Mouse (Mus musculus) left cerebral cortex, postnatal 25 days (tissue): ENCODE data around the gene Plp1. TPM values are rescaled to one million over a fixed set of nuclear protein-coding genes. Genes with fewer than 3 reads are reported as not detected.

Experiments used
- DNase-seq, 2 experiments: peaks; one replicate each; pipeline ENCODE4 v3.0.0; 2022; ENCODE audit warnings: low spot score in 2 of 2, mixed read lengths in 1 of 2
- intact Hi-C: fragments of 180-260 bp; cut with DNase I; formaldehyde crosslinking; loops from one replicate; pipeline ENCODE4 v1.15.1; 2025
- total RNA-seq, 2 experiments: library from RNA; stranded (reverse); gene quantifications; 2 replicates each; pipeline ENCODE4 v1.2.3; 2021

Gene Plp1
- total RNA-seq, result 1,000 to 10,000 TPM in 1 of 2 experiments, 100 to 1,000 TPM in 1; 891 to 1,070 TPM

- intact Hi-C loops, result loop anchor here (10.0 kb wide), 1 partner anchor 198 kb away; no protein-coding TSS in a partner anchor
- DNase-seq, result no peak
Observed at GRCm38 (mm10) chrX:136822371-136822770, at the start of gene Plp1. Gene Plp1 (plus strand): TSS chrX:136822671.

DNA sequence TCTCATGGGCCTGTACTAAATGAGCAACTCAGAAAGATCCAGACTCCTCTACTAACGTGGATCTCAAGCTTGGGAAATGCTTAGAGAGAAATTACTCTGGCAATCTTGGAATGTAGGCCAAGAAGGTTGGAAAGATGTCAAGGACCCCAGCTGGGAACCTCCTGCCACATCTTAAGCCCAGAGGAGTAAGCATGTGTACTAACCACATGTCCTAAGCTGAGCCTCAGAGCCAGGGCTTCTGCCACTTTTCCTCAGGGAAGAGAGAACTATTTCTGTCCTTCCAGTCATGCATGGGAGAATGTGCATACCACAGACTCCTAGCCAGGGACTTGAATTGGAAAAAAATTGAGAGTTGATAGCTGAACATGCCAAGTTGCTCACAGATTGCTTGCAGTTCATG, 49.4 kb upstream of the Plp1 start:
- intact Hi-C loops, result no loop called here
- no peak for DNase-seq

- no peak for DNase-seq
- intact Hi-C loops, result no loop called here
Observed at GRCm38 (mm10) chrX:136778046-136778445, 44.4 kb upstream of the Plp1 start.

DNA sequence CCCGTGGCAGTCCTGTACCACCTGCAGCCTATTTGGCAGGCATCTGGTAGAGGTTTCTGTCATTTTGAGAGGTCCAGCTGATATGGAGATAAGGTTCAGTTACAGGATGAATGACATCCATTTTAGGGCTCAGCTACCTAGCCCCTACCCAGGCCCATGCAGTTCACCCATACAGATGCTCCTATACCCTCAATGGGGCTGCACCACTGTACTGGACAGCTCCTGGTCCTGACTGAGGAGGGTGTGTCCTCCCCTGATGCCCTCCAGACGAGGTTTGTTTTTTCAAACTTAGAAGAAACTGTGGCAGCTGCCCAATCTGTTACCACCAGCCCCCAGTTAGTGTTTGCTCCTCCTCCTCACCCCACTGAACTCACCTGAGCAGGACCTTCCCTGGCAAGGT, 43.2 kb upstream of the Plp1 start:
- intact Hi-C loops, result no loop called here
- DNase-seq, result no peak

DNA sequence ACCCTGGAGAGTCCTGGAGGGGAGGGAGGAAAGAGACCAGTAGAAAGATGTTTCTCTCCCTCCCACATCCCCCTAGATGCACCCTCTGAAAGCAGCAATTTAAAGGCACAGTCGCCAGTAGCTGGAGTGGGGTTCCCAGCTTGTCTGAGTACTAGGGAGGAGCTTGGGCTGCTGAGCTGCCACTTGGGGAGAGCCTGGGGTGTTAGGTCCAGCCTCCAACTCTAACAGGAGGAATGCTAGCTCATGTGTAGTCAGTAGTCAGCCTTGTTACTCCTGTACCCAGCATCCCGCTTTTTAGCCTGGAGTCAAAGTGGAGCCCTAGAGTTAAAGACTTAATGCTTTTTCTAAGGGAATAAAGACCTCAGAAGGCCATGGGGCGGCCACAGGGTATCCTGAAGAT, 42.4 kb upstream of the Plp1 start, which contains the start of gene Glra4:
Glra4 (minus strand) TSS at position 101 of the 400 bp plus-strand sequence.
- no peak for DNase-seq
- intact Hi-C loops, result no loop called here

DNA sequence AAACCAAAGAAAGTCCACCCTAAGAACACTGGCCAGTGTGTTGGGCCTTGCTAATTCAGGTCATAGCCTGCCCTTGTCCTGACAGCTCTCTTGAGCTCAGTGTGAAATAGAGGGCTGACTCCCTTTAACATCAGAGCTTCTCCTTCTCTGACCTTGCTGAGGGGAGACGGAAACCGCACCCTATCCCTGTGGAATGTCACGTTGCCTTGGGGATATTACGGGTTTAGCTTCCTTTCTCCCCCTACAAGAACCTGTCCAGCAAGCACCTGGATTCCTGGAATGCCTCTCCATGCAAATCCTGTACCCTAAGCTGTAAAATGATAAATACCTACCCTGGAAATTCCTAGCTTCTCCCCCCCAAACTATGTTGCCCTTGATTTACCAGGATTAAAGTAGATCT, 33.0 kb upstream of the Plp1 start:
- DNase-seq, result no peak
- intact Hi-C loops, result no loop called here

DNA sequence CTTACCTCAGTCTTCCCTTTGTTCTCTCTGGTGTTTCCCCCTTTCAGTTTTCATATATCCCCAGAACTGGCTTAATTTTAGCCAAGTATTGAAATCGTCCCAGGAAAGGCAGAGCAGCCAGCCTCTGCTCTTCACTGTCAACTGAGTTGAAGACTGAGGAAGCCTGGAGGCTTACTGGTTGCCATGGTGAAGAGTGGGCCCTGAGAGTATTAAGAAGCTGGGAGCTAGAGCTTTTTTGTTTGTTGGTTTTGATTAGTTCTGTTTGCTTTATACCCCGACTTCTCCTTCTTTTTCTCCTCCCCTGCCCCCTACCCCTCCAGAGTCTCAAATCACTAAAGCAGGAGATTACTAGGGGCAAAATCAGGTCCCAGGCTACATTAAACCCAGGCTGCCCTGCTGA, 25.2 kb upstream of the Plp1 start:
- DNase-seq, result no peak
- intact Hi-C loops, result no loop called here

DNA sequence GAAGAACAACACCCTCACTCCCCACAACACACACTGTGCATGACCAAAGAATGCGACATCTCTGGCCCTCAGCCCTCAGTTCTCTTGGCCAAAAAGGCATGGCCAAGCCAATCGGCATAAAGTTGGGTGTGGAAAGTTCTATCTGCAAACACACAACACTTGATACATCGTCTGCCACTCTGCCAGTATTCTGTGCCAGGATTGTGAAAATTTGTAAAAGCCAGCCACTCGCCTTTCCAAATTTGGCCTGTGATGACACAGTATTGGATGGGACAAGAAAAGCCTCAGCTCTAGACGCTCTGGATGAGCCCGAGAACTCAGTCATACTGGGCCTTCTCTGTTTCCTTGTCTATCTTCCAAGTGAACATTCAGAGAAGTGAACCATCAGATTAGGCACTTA, 2.7 kb upstream of the Plp1 start:
- no peak for DNase-seq
- intact Hi-C loops, result loop anchor here (1.0 to 10.0 kb wide), 3 partner anchors 58 to 221 kb away; no protein-coding TSS in a partner anchor

DNA sequence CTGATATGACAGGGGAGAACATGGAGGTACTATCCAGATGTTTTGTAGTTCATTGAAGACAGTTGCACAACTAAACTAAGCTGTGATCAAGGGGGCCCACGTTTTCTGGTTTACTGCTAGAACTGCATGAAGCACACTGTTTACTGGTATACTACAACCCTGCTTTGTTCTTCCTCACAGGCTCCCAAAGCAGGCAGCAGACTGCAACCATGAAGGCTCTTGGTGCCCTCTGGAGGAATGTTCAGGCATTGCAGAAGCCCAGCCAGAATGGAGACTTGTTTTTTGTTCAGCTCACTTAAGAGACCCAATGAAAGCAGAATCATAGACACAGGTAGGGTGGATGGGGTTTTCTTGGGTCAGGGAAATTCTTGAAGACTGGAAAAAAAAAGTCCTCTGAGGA, 2.2 kb upstream of the Plp1 start:
- intact Hi-C loops, result loop anchor here (1.0 to 10.0 kb wide), 3 partner anchors 59 to 221 kb away; no protein-coding TSS in a partner anchor
- DNase-seq, result peak; percentile 69 to 82

DNA sequence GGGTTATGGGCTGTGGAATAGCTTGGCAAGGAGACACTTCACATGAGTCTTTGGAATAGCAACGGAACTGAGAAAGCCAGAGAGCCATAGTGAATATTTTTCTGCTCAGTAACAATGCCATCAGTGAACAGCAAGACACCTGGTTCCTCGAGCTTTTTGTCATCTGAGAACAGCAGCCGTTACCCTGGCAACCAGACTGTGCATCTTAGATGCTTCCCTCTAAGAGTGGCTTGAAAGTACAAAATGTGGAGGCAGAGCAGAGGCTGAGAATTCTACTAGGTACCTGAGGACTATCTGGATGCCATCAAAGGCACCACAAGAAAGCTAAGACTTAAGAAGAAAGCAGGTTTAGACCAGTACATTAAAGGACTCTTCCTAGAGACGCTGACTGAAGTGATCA, 2.5 kb downstream of the Plp1 start:
- intact Hi-C loops, result loop anchor here (10.0 kb wide), 1 partner anchor 200 kb away; no protein-coding TSS in a partner anchor
- DNase-seq, result peak; percentile 17 to 37

DNA sequence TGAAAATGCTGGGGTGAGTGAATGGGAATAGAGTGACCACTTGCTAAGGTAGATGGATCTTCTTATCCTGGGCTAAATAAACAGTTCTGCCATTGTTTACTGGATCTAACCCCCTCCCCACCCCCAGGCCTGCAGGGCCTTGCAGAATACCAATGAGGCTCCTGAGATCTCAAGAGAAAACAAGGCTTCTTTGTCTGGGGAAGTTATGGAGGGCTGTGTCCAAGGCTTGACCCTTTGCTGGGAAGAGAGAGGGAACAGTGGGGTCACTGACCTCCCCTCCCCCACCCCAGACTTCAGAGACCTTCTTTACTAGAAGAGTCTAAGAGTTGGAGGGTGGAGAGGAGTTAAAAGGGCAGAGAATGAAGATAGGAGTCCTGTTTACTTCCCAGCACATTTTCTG, 6.1 kb downstream of the Plp1 start:
- intact Hi-C loops, result loop anchor here (10.0 kb wide), 1 partner anchor 204 kb away; no protein-coding TSS in a partner anchor
- DNase-seq, result no peak

DNA sequence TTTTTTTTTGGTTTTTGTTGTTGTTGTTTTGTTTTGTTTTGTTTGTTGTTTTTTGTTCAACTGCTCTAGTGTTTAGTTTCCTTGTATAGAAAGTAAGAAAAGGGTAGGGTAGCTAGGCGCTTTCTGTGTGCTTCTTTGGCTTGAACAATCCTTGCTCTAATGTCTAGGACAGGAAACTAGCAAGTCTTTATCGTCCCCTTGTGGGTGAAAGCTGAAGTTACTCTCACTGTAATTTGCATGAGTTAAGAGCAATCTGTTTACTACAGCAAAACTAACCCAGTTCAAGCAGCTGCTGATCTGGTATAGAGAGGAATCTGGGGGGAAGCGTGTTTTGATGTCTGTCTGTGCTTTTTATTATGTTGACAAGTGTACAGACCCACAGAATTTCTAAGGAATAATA, 27.8 kb downstream of the Plp1 start:
- DNase-seq, result no peak
- intact Hi-C loops, result no loop called here

DNA sequence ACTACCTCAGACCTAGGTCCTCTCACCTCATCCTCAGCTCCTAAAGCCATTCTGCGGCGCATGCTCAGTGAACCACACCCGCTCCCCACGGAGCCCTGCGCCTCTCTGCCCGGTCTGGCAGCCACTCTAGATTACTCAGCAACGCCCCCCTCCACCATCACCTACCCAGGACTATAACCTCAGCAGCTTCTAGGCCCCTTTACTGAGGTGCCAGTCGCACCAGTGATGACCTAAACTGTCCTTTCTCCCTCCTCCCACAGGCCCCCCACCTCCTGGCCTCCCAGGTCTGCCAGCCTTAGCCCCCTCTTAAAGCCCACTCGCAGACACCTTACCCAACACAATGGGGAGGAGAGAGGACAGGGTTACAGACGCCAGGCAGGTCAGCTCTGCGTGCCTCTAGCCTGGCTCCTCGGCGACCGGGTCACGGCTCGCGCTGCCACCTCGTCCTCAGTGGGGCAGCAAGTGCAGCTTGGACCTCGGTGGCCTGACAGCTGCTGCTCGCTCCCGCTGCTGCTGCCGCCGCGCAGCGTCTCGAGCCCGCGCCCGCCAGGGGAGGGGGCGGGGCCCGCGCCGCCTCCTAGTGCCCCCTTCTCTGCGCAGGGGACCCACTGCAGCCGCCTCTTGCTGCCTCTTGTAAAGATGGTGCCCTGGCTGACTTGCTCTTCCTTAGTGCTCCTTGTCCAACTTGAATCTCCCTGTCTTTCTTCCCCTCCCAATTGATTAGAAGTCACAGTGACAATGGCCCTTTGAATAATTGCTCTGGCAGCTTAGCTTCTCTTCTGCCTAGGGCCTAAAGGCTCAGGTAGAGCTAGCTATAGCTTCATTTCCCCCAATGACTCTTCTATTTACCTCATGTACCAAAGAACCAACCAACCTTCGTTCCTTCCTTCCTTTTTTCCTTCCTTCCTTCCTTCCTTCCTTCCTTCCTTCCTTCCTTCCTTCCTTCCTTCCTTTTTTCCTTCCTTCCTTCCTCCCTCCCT, 45.9 kb downstream of the Plp1 start, which contains the start of gene Rab9b:
Rab9b (minus strand) TSS at position 695 of the 980 bp plus-strand sequence.
- intact Hi-C loops, result no loop called here
- peak; percentile 43 to 64 for DNase-seq

Other genes with a start within 250 kb of the Plp1 start
- gene Tceal3, start 231.8 kb upstream of the Plp1 start, total RNA-seq, result 100 to 1,000 TPM; 146 to 155 TPM
- gene Tceal1, start 114.7 kb upstream of the Plp1 start, total RNA-seq, result 10 to 100 TPM; 11.9 to 15.2 TPM
- gene Morf4l2, start 79.0 kb upstream of the Plp1 start, total RNA-seq, result 100 to 1,000 TPM; 337 to 381 TPM
- under 1 TPM; 0.18 to 0.21 TPM for gene Glra4, start 42.5 kb upstream of the Plp1 start, total RNA-seq
- 10 to 100 TPM; 15.2 to 19.8 TPM for gene Rab9b, start 46.1 kb downstream of the Plp1 start, total RNA-seq
- not detected for gene H2bfm, start 104.7 kb downstream of the Plp1 start, total RNA-seq
- gene Tmsb15b2, start 152.8 kb downstream of the Plp1 start, total RNA-seq, result 10 to 100 TPM in 1 of 2 experiments, 1 to 10 TPM in 1; 9.7 to 13.4 TPM
- gene Tmsb15l, start 154.2 kb downstream of the Plp1 start, total RNA-seq, result 1 to 10 TPM; 3.1 to 3.8 TPM
- 1 to 10 TPM; 3.0 to 7.7 TPM for gene Tmsb15b1, start 154.2 kb downstream of the Plp1 start, total RNA-seq
- gene Zcchc18, start 170.5 kb downstream of the Plp1 start, total RNA-seq, result 100 to 1,000 TPM; 240 to 266 TPM
- gene Slc25a53, start 215.6 kb downstream of the Plp1 start, total RNA-seq, result 10 to 100 TPM; 23.0 to 32.1 TPM
- 1 to 10 TPM; 7.9 to 9.1 TPM for gene Fam199x, start 226.9 kb downstream of the Plp1 start, total RNA-seq